Mouse (Mus musculus) intestine, embryonic 15.5 days (tissue): Measurements from ENCODE around the gene Gm26741. TPM values are rescaled to one million over a fixed set of nuclear protein-coding genes. Genes with fewer than 3 reads are reported as not detected.
"Not testable (repeated sequence)": the region's sequence is repeated elsewhere in the genome, so short reads cannot be mapped to it uniquely, and the experiment has no call there.

Experiments used
- ATAC-seq: fragments of 200-750 bp; cut with Nextera tagmentation; 2 replicates; pipeline ENCODE4 v1.8.0; 2017; ENCODE audit warnings: moderate TSS enrichment, moderate library complexity
- H3K27ac ChIP-seq: fragments of 300-500 bp; sonication (generic); 2 replicates; pipeline ENCODE4 v1.5.1; 2015; ENCODE audit warnings: mild to moderate bottlenecking, inconsistent platforms
- H3K27me3 ChIP-seq: fragments of 300-500 bp; sonication (generic); replicated peaks from 2 replicates; pipeline ENCODE4 v1.6.1; 2015; ENCODE audit warnings: inconsistent platforms
- H3K36me3 ChIP-seq: fragments of 300-500 bp; sonication (generic); 2 replicates; pipeline ENCODE4 v1.6.1; 2015; ENCODE audit warnings: inconsistent platforms
- H3K4me1 ChIP-seq: fragments of 300-500 bp; sonication (generic); replicated peaks from 2 replicates; pipeline ENCODE4 v1.6.1; 2015; ENCODE audit warnings: inconsistent platforms
- H3K4me2 ChIP-seq: fragments of 300-500 bp; sonication (generic); replicated peaks from 2 replicates; pipeline ENCODE4 v1.6.1; 2015; ENCODE audit warnings: mild to moderate bottlenecking, inconsistent platforms
- H3K4me3 ChIP-seq: fragments of 300-500 bp; sonication (generic); replicated peaks from 2 replicates; pipeline ENCODE4 v1.5.1; 2015; ENCODE audit warnings: inconsistent platforms
- H3K9ac ChIP-seq: fragments of 300-500 bp; sonication (generic); 2 replicates; pipeline ENCODE4 v1.6.1; 2015; ENCODE audit warnings: inconsistent platforms
- H3K9me3 ChIP-seq: fragments of 300-500 bp; sonication (generic); 2 replicates; pipeline ENCODE4 v1.6.1; 2016; ENCODE audit warnings: inconsistent platforms
- WGBS: fragments of 180-500 bp; shearing (Covaris S2); methylation state at CpG from one replicate; pipeline ENCODE4 v1.1.7; 2015; 5-methylcytosine and 5-hydroxymethylcytosine counted together
- polyA plus RNA-seq: library from polyadenylated mRNA; unstranded; fragments of >200 nt; fragmentation: Nextera tagmentation; extraction: Ambion mirVana; gene quantifications from 2 replicates; pipeline ENCODE4 v1.2.1, GENCODE M21; 2015

Gene Gm26741
- not detected in 2 replicates for polyA plus RNA-seq

DNA sequence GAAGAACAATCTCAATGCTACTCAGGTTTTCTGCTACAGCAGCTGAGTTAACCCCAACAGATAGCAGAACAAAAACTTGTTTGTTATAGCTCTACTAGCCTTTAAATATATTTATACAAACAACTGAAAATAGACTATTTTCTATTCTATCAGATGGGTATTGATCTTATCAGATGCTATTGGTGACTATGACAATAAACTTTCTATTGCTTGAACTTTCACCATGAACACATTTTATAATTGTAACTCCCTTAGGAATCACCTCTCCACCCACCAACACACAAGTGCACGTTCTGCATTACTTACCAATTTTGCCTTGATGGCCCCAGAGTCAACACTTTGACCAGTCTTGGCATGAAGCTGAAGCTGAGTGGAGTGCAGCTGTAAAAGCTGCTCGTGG lies at the start of gene Gm26741:
Gene Gm26741 (plus strand): TSS at position 301 of the 400 bp plus-strand sequence.
- no peaks in the 10 kb centered on the region for H3K27me3 ChIP-seq
- no peak within 1 kb of the TSS for H3K9ac ChIP-seq
- H3K27ac ChIP-seq: no peak within 1 kb of the TSS
- H3K9me3 ChIP-seq: no peaks in the 10 kb centered on the region
- H3K4me3 ChIP-seq: no peak within 1 kb of the TSS
- no peak for ATAC-seq
- no peaks in the 10 kb centered on the region; the same call in 1 of the 2 replicates for H3K36me3 ChIP-seq
- H3K4me2 ChIP-seq: no peak within 1 kb of the TSS
- WGBS: 85% methylated on average over 2 of the region's 2 CpGs
- H3K4me1 ChIP-seq: no peaks in the 10 kb centered on the region

GRCm38 (mm10) chr10:52309196-52309595 lies 49.4 kb upstream of the Gm26741 start:
- 67% methylated on average over 8 of the region's 8 CpGs for WGBS
- Histone ChIP-seq H3K27ac (no peak overlapping the region; the same call in 1 of the 2 replicates), H3K9ac (no peak overlapping the region), H3K4me2 (no peak overlapping the region), H3K36me3 (0 out of 2 replicates have a peak, but pooled peaks cover 6% of the 10 kb centered on the region), H3K9me3 (no peaks in the 10 kb centered on the region), H3K4me3 (no peak overlapping the region), H3K4me1 (no peaks in the 10 kb centered on the region), H3K27me3 (no peaks in the 10 kb centered on the region)
- ATAC-seq: peak; percentile 64

DNA sequence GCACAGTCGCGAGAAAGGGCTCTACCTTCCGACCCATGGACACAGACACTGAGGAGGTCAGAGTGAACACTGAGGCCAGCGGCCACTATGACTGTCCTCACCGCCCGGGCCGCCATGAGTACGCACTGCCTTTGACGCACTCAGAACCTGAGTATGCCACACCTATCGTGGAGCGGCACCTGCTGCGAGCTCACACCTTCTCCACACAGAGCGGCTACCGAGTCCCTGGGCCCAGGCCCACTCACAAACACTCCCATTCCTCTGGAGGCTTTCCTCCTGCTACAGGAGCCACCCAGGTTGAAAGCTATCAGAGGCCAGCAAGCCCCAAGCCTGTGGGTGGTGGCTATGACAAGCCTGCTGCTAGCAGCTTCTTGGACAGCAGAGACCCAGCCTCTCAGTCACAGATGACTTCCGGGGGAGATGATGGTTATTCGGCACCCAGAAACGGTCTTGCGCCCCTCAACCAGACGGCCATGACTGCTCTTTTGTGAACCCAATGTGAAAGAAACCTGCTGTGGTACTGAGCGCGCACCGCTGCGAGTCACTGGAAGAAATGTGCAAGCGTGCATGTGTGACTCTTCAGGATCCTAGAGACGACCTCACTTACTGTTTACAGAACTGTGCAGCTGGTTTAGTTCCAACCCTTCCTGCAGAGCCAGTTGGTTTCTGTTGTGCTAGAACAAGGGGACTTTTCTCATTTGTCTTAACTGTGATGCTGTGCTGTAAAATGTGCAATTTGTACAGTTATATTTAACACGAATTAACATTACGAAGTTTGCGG lies 38.9 kb upstream of the Gm26741 start:
- ATAC-seq: peak; percentile 54
- H3K9ac ChIP-seq: no peak overlapping the region
- H3K9me3 ChIP-seq: no peaks in the 10 kb centered on the region
- H3K4me2 ChIP-seq: no peak overlapping the region
- no peaks in the 10 kb centered on the region for H3K4me1 ChIP-seq
- H3K27me3 ChIP-seq: no peaks in the 10 kb centered on the region
- H3K4me3 ChIP-seq: no peak overlapping the region
- peaks cover 15% of the 10 kb centered on the region; the same call in 1 of the 2 replicates for H3K36me3 ChIP-seq
- H3K27ac ChIP-seq: no peak overlapping the region
- 81% methylated on average over 28 of the region's 28 CpGs for WGBS

DNA sequence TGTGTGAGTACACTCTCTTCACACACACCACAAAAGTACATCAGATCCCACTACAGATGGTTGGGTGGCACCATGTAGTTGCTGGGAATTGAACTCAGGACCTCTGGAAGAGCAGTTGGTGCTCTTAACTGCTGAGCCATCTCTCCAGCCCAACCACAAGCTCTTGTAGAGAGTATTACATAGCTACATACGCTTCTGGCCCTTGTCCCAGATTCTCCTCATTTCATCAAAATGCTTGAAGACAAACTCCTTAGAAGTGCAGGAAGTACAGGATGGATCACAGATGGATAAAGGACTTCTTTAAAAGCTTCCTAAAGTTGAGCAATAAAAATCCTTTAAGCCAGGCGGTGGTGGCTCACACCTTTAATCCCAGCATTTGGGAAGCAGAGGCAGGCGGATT lies 36.6 kb upstream of the Gm26741 start:
- Histone ChIP-seq H3K4me3 (no peak overlapping the region), H3K27ac (no peak overlapping the region), H3K9me3 (no peaks in the 10 kb centered on the region), H3K9ac (no peak overlapping the region), H3K27me3 (no peaks in the 10 kb centered on the region), H3K36me3 (peaks cover 12% of the 10 kb centered on the region; the same call in 1 of the 2 replicates), H3K4me1 (no peaks in the 10 kb centered on the region), H3K4me2 (no peak overlapping the region)
- ATAC-seq: no peak
- 90% methylated on average over 3 of the region's 3 CpGs for WGBS

- H3K27me3 ChIP-seq: no peaks in the 10 kb centered on the region
- ATAC-seq: no peak
- WGBS: 0% methylated on average over 1 of the region's 1 CpGs
- H3K4me3 ChIP-seq: no peak overlapping the region
- H3K9me3 ChIP-seq: no peaks in the 10 kb centered on the region
- H3K4me1 ChIP-seq: no peaks in the 10 kb centered on the region
- no peak overlapping the region for H3K27ac ChIP-seq
- no peak overlapping the region for H3K9ac ChIP-seq
- H3K36me3 ChIP-seq: no peaks in the 10 kb centered on the region
- H3K4me2 ChIP-seq: no peak overlapping the region
These were observed 27.6 kb upstream of the Gm26741 start for GRCm38 (mm10) chr10:52331007-52331406.

DNA sequence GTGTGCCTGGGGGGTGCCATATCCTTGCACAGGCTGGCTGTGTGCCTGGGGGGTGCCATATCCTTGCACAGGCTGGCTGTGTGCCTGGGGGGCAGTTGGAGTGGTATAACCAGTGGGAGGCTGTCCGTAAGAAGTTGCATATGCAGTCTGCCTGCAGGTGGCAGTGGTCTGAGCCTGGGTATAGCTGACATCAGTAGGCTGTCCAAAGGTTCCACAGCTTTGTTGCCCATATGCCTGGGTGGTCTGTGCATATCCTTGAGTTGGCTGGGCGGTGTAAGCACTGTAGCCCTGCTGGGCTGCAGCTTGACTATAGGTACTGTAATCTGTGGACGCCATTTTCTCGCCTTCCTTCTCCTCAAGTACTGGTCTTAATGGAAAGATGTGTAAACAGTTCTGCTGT lies 15.2 kb upstream of the Gm26741 start:
- not testable (repeated sequence) for H3K4me3 ChIP-seq, H3K27me3 ChIP-seq, H3K9me3 ChIP-seq, ATAC-seq, H3K4me1 ChIP-seq, H3K4me2 ChIP-seq, H3K27ac ChIP-seq, H3K9ac ChIP-seq
- 88% methylated on average over 4 of the region's 4 CpGs for WGBS
- peaks cover 15% of the 10 kb centered on the region for H3K36me3 ChIP-seq

- Histone ChIP-seq H3K9me3 (no peaks in the 10 kb centered on the region), H3K4me3 (no peak overlapping the region), H3K36me3 (peaks cover 11% of the 10 kb centered on the region), H3K4me2 (no peak overlapping the region), H3K4me1 (no peaks in the 10 kb centered on the region), H3K27me3 (no peaks in the 10 kb centered on the region), H3K9ac (no peak overlapping the region), H3K27ac (no peak overlapping the region)
- no peak for ATAC-seq
- 81% methylated on average over 9 of the region's 9 CpGs for WGBS
These were observed 5.4 kb upstream of the Gm26741 start for GRCm38 (mm10) chr10:52353184-52353583.

DNA sequence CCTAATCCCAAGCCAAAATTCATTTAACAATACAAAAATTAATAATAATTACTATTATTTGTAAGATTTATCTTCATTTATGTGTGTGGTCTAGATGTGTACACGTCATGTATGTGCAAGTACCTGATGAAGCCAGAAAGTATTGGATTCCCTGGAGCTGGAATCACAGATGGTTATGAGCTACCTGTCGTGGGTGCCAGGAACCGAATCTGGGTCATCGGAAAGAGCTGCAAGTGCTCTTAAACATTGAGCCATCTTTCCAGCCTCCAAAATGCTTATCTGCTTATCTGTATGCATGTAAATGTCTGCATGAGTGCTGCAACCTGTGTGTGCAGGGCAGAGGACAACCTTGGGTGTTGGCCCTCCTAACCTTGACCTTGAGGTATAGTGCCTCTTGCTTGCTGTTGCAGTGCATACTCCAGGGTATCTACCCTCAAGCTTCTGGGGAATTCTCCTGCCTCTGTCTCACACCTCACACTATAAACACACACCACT lies 1.7 kb downstream of the Gm26741 start:
- no peak overlapping the region for H3K9ac ChIP-seq
- no peak for ATAC-seq
- H3K4me1 ChIP-seq: no peaks in the 10 kb centered on the region
- no peak overlapping the region for H3K4me2 ChIP-seq
- 95% methylated on average over 4 of the region's 4 CpGs for WGBS
- no peak overlapping the region for H3K4me3 ChIP-seq
- H3K27me3 ChIP-seq: no peaks in the 10 kb centered on the region
- no peaks in the 10 kb centered on the region for H3K9me3 ChIP-seq
- H3K27ac ChIP-seq: no peak overlapping the region
- H3K36me3 ChIP-seq: no peaks in the 10 kb centered on the region

- ATAC-seq: peak; percentile 71; the same call in 1 of the 2 replicates
- Histone ChIP-seq H3K27me3 (no peaks in the 10 kb centered on the region), H3K4me2 (no peak overlapping the region), H3K9me3 (no peaks in the 10 kb centered on the region), H3K9ac (no peak overlapping the region), H3K4me1 (no peaks in the 10 kb centered on the region), H3K36me3 (no peaks in the 10 kb centered on the region), H3K27ac (no peak overlapping the region), H3K4me3 (no peak overlapping the region)
- WGBS: 88% methylated on average over 9 of the region's 9 CpGs
These were observed 2.5 kb downstream of the Gm26741 start for GRCm38 (mm10) chr10:52360862-52361609.

GRCm38 (mm10) chr10:52368376-52368775 lies 9.8 kb downstream of the Gm26741 start:
- Histone ChIP-seq H3K27ac (no peak overlapping the region), H3K9me3 (no peaks in the 10 kb centered on the region), H3K27me3 (no peaks in the 10 kb centered on the region), H3K4me3 (no peak overlapping the region), H3K4me2 (no peak overlapping the region), H3K9ac (no peak overlapping the region), H3K4me1 (no peaks in the 10 kb centered on the region), H3K36me3 (no peaks in the 10 kb centered on the region)
- 78% methylated on average over 4 of the region's 4 CpGs for WGBS
- ATAC-seq: no peak

- no peak overlapping the region for H3K4me3 ChIP-seq
- H3K27ac ChIP-seq: no peak overlapping the region
- H3K27me3 ChIP-seq: no peaks in the 10 kb centered on the region
- no peaks in the 10 kb centered on the region for H3K36me3 ChIP-seq
- no peaks in the 10 kb centered on the region for H3K4me1 ChIP-seq
- H3K9ac ChIP-seq: no peak overlapping the region
- WGBS: 66% methylated on average over 4 of the region's 4 CpGs
- ATAC-seq: peak; percentile 51; the same call in 1 of the 2 replicates
- H3K9me3 ChIP-seq: no peaks in the 10 kb centered on the region
- H3K4me2 ChIP-seq: no peak overlapping the region
These were observed 15.3 kb downstream of the Gm26741 start for GRCm38 (mm10) chr10:52373834-52374233.

- Histone ChIP-seq H3K27me3 (no peaks in the 10 kb centered on the region), H3K4me1 (no peaks in the 10 kb centered on the region), H3K4me3 (no peak overlapping the region), H3K27ac (no peak overlapping the region), H3K36me3 (no peaks in the 10 kb centered on the region), H3K9ac (no peak overlapping the region), H3K9me3 (no peaks in the 10 kb centered on the region), H3K4me2 (no peak overlapping the region)
- ATAC-seq: no peak
These were observed 16.1 kb downstream of the Gm26741 start for GRCm38 (mm10) chr10:52374651-52375050.
